Mouse (Mus musculus) A20 (cell line): ENCODE measurements around the gene Fam78a.

Experiments
- DNase-seq: peaks from one replicate; pipeline ENCODE4 v3.0.0-alpha.2; 2011; ENCODE audit warnings: low read depth, low spot score

The Fam78a gene

DNA sequence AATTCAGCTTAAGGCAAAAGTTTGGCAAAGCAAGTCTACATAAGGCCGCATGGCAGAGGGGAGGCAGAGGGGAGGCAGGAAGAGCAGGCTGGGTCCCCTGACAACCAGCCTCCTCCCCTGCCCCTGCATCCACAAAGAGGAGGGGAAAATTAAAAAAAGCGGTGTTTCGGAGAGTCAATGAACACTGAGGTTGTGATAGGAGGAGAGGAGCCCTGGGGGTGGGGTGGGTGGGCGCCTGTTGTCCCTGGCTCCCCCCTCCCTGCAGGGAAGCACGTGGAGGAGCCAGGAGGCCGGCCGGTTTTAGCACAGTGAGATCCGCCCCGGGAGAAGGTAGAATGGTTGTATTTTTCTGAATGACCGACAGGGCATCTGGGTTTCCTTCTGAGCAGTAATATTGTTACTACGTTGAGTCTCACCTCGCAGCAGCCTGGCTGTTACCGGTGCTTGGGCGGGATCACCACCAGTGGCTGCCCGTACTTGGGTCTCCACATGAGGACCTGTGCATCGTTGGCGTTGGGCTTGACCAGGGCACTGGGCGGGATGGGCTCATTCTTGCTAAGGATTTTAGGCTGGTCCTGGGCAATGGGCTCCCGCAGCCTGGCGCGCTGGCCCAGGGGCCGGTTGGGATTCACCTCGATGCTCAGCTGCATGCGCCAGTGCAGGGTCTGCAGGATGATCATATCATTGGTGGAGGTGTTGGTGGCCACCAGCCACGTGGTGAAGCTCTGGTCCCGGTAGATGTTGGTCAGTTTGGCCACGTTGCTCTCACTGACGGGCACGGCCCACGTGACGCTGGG, 15.6 kb downstream of the Fam78a start:
- no peak for DNase-seq

DNA sequence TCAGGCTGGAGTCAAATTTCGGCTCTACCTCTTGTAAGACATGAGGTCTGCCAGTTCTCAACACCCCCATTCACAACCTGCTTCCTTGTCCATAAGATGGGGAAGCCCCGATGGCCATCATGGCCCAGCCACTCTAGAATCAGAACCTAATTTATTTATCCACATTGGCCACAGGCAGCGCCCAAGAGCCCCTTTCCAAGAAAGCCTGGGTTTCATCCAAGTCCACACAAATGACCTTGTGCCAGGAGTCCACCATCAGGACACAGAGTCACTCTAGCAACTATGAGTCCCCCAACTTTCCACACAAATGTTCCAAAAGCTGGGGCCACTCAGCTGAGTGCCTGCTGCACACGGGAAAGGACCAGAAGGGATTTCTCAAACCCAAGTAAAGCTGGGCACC, 18.7 kb downstream of the Fam78a start:
- no peak for DNase-seq

DNA sequence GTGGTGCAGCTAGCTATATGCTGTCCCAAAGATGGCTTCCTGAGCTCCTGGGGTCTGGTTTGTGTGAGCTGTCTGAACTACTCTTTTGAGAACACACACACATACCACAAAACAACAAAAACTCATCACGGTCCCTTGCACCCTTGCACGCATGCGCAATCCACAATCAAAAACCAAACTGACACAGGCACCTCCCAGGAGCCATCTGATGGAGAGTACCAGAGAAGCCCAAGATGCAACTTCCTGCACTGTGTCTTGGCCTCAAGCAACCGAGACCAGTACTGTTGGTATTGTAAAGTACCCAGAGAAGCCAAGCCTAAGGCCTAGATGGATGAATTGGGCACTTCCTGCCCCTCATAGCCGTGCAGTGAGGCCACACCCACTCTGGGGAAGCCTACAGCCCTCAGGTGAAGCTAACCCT, 19.3 kb downstream of the Fam78a start:
- DNase-seq = no peak

DNA sequence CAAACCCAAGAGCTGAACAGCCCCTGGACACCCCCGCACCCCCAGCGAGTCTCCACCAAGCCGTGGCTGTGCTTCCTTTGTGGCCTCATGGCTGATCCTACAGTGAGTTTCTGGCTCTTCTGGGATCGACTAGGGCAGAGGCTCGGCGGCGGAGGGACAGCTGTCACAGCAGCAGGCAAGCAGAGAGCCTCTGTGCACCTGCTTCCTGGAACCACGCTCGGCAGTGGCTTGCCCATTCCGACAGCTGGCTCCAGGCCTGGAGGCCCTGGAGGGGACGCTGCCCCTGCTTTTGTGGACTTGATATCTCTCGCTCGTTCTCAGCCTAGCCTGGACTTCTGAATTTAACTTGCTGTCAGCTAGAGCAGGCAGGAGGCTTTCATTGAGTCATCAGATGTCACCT, 19.7 kb downstream of the Fam78a start:
- no peak for DNase-seq

DNA sequence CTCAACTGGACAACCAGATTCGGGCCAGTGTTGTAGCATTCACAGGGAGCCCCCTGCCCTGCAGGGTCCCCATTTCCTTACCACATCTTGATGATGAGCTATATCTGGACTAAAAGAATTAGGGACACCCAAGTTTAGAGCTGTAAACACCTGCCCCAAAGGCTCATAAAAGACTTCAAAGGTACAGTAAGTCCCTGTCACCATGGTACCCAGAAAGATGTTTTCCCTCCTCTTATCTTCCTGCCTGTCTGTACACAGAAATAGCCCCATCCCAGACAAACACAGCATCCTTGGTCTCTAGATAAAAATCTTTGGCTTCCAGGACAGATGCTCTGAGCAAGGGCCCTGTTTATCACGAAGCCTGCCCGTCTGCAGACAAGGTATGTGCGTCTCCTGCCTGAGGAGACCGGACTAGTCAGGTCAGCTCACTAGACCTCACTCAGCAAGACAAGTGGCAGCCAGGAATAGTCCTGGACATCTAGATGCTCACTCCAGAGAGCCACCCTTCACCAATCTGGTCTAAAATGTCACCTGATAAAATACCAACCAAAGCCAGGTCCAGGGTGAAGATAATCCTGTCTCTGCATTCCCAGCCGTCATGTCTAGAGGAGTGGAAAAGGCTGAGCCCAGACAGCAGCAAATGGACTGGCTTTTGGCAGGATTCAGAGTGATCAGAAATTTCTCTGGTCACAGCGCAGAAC, 21.1 kb downstream of the Fam78a start:
- DNase-seq = no peak

DNA sequence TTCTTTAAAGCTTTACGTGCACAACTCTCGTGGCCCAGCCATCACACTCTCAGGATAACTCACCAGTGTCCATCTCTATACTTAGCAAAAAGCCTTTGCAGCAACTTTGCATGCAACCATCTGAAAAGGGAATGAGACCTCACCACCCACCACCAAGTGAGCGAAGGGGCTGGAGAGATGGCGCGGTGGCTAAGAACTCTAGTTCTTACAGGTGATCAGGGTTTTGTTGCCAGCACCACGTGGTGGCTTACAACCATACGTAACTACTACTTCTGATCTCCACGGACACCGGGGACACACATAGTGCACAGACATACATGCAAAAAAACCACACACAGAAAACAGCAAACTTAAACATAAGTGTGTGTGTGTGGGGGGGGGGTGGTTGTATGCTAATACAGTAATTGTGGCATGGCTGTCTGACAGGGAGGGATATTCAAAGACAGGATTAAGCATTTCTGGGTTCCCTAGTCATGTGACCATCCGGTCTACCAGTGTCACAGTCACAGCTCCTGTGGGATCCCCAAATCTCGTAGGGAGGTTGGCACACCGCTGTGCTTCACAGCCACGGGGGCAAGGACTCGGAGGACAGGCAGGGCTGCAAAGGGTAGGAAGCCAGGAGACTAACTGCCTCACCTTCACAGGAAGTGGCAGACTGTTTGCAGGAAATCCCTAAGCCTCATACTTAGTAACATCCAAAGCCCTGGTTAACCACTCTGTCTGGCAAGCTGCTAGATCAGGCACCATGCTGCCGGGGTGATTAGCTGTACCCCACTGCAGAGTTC, 21.8 kb downstream of the Fam78a start:
- no peak for DNase-seq

DNA sequence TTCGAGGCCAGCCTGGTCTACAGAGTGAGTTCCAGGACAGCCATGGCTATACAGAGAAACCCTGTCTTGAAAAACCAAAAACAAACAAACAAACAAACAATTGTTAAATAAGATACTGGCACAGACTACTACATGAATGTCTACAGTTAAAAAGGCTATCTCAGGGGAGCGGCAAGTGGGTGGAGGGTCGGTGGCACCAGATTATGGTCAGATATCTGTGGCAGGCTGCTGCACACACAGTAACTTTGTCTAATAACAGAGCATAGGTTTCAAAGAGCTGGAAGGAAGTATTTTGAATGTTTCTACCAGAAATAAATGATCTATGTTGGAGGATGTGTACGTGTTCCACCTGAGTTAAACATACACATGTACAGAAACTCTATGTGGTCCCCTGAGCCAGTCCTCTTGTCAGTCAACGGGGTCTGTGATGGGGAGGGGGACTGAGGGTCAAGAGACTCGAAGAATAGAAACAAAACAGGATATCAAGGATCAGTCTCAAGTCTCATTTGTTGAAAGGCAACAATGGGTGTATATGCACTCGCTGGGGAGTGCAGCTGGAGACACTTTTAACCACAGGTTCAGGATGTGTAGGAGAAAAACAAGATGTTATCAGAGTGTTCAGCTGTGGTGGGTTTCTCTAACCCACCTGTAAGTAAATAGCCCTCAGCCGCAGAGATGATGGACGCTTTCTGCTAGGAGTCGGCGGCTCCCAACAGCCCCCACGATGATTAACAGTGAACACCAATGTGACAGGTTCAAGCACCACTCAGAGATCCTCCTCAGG, 22.7 kb downstream of the Fam78a start:
- DNase-seq = no peak

DNA sequence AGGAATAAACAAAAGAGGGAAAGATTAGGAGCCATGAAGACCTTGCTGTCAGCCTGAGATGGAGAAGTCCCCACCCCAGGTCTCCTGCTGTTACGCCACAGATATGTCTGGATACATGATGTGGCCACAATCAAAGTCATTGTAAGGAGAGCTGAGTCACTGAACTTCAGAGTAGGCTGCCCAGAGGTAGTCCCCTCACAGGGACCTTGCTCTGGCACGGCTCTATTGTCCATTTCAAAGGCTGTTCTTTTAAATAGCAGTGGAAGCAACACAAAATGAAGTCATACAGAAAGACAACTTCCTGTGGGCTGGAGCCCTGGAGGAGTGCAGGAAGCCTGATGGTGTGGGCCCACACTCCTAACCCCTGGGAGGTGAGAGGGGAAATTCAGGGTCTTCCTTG, 23.5 kb downstream of the Fam78a start:
- DNase-seq = no peak

DNA sequence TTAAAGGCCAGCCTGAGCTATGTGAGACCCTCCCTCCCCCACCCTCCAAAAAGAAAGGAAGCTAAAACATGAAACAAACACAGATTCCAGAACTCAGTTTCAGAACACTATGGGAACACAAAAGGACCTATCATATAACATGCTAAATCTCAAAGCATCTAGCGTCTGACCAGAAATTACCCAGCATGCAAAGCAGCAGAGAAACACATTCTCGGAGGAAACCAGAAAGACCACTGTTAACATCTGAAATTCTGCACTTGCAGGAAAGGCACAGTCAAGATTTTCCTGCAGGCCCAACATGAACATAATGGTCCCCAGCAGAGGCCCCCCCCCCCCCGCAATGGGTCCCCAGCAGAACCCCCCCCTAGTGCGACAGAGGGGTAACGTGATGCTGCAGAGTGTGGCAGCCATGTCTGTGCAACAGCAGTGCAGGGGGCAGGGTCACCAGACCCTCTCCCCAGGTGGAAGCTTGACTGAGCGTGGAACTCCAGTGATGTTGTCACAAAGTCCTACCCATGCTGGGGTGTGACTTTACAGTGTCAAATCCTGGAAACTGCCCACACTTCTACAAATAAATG, 24.3 kb downstream of the Fam78a start:
- no peak for DNase-seq

DNA sequence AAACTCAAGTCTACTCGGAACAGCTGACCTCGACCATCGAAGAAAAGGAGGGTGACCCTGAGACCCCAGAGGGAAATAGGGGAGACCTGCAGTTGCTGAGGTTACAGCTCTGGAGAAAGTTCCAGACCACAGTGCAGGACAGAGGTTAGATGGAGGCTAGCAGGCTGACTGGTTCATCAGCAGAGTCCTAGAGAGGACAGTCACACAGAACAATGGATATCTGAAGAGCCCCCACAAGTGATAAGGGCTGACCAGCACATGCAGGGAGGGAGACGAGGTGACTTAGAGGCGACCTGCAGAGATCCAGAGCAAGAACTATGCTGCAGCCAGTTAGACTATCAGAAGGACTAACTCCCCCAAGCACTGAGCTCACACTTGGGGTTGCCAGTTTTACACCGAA, 25.0 kb downstream of the Fam78a start:
- no peak for DNase-seq

DNA sequence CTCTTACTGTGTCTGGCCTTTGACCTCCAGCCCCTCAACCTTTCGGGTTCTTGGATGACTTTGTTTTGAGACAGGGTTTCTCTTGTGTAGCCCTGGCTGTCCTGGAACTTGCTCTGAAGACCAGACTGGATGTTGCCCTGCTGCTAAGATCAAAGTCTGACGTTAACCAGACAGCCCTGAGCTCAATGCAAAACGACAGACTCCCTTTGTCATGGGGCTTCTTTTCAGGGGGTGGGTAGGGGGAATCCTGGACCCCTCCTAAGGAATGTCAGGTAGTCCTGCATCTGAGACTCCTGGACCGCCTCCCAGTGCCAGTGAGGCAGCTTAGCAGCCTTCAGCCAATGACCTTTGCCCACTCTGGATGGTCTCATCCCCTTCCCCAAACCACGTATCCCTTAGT, 25.9 kb downstream of the Fam78a start:
- no peak for DNase-seq

DNA sequence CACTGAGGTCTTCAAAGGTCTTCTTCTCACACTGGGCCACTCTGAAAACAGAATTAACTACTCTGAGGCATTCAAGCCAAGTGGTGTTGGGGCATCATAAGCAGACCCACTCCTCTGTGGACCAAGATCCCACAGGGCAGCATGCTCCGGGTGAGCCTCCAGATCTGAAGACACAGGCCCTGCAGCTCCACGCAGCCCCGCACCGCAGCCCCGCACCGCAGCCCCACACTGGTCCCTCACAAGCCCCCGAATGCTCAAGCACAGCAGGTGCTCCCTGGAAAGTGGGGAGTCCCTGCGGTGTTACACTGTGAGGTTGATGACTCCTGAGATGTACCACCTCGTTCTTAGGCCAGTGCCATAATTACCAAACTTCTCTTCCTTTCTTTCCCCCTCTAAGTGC, 26.4 kb downstream of the Fam78a start:
- no peak for DNase-seq

DNA sequence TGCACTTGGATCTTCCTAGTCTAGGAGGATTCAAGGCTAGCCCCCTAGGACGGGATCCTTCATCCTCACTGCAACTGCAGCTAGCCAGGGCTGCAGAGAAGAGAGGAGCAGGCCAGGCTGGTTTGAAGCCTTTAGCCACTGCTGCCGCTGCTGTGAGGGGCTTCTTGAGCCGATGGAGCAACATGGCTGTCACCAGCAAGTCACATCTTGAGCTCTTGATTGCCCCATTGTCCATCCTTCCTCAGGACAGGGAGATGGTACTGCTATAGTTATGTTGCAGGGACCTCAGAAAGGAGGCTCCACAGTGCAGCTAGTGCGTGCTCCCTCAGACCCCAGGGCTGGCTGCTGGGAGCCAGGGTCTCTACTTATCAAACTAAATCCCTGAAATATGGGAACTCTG, 26.9 kb downstream of the Fam78a start:
- DNase-seq = no peak

DNA sequence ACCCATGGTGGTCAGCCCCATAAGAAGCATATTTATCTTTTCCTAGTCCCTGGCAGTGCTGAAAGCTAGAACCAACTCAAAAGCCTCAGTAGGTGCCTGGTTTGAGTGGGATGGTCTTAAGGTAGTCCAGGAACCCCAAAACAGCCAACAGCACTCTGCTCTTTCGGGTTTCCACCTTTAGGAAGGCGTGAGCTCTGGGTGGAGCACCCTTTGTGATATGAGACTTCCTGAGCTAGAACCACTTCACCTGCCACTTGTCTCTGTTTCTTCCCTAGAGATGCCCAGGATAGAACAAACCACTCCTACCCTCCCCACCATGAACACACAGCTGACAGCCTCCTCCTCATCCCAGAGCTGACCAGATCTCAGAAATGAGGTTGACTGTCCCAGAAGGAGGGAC, 27.3 kb downstream of the Fam78a start:
- DNase-seq = no peak

DNA sequence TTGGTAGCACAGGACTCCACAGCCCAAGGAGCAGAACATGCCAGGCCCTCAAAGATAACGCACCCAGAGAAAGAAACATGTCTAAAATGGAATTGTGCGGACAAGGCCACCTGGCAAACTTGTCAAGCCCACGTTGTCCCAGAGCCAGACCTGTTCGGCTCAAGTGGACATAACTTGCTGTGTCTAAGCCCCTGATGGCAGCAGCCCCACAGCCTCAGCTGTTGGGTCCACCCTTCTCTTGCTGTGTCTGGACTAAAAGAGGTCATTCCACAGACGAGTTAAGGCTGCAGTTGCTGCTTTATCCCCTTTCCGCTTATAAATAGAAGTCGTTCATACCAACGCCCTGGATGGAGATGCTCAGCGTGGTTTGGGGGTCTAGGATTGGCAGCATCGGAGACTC, 28.1 kb downstream of the Fam78a start:
- no peak for DNase-seq

DNA sequence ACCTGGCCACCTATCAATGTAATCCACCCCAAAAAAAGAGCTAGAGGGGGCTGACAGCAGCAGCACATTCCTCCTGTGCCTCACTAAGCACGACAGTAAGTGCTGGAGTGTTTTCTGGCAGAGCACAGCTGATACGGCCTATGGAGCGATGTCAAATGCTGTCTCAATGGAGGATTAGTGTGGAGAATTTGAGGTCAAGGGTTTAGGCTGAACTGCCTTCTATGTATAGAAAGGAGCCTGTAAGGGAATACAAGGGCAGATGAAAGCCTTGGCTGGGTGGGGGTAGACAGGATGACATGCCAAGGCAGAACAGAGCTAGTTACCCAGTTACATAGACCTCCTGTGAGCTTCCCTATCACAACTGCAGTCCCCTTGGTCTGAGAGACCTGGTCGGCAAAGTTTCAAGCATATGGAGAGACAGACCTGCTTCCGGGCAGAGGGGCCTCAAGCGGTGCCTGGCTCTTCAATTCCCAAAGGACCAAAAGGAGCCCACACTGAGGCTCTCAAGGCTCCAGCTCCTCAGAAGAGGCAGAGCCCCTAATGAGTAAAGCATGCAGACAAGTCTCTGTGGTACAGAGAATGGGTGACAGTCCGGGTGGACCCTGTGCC, 29.2 kb downstream of the Fam78a start:
- DNase-seq = no peak

DNA sequence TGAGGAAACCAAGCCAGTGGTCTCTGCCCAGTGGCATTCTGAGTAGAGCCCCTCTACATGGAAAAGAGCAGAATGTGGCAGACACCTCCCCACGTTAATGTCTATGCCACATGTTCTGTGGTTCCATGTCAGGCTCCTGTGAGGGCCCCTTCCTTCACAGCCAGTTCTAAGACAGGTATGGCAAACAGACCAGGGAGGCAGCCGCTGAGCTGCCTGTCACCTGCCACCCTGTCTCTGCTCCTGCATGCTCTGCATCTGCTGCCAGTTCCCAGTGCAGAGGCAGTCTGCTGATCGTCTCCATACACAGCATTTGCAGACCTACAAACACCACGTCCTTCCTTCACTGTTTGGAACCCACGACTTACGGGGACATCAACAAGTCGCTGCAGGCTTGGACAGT, 32.2 kb downstream of the Fam78a start:
- no peak for DNase-seq

DNA sequence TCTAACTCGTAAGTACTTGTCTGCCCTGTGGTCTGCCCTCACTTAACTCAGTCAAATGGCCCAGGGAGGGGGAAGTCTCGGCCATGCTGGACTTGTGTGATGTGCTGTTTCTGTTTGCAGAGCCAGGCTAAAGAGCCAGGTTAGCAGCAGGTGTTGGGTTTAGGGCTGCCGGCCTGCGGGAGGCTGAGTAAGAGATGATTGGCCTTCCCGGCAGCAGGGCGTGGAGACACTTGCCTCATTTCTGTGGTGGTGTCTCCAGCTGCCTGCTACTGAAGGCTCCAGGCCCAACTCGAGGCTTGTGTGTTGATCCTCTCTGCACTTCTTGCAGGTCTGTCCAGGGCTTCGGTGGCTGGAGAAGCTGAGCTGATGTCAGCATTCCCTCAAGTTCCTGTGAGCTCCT, 32.9 kb downstream of the Fam78a start:
- DNase-seq = no peak

DNA sequence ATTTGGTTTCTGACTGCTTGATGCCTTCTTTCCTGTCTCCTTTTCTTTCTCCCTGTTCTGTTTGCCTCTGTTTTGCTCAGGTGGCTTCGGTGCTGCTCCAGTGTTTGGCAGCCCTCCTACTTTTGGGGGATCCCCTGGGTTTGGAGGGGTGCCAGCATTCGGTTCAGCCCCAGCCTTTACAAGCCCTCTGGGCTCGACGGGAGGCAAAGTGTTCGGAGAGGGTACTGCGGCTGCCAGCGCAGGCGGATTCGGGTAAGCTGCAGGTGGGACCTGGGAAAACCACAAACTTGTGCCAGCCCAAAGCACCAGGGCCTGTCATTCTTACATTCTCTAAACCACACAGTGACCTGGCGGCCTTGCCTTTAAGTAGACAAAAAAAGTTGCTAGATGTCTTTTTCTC, 37.3 kb downstream of the Fam78a start:
- no peak for DNase-seq

DNA sequence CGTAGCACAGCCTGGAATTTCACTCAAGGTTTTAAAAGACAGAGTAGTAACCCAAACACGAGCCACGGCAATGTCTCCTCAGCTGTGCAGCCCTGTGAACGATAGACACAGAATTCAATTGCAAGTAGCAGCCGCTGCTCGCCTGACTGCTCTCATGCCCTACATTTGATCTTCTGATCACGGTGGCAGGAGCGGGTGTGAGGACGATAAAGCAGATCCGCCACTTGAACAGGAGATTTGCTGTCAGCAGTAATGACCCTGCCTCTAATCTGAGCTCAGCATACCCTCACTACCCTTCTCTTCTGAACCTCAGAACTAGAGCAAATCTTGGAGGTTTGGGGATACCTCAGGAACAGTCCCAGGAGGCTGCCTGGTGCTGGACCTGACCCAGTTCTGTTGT, 38.6 kb downstream of the Fam78a start:
- no peak for DNase-seq

DNA sequence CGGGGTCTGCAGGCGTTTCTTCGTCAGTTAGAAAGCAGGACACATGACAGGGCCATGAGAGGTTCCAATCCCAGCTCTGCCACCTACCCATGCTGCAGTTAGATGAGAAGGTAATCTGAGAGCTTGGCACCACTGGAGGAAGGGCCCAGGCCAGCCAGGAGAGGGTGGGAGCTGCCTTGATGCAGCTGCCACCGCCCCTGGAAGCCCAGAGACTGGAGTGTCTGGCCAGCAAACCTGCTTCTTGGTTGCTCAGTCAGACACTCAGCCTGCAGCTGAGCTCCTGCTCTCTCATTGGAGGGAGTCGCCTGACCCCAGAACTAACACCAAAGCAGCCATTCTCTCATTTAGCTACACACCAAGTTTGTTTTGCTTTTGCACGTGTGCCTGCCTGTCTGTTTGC, 39.3 kb downstream of the Fam78a start:
- no peak for DNase-seq
